Mouse (Mus musculus) heart, adult 2 months (tissue): ENCODE data around the gene Synm. TPM values are rescaled to one million over a fixed set of nuclear protein-coding genes. Genes with fewer than 3 reads are reported as not detected.

ENCODE experiments used
- DNase-seq, 2 experiments: peaks; one replicate each; pipeline ENCODE4 v3.0.0; 2021
- H3K27ac ChIP-seq: fragments of 200-600 bp; 2 replicates; pipeline ENCODE4 v1.8.1; 2022
- H3K27me3 ChIP-seq: fragments of 200-500 bp; 2 replicates; pipeline ENCODE4 v1.6.1; 2012; ENCODE audit warnings: mild to moderate bottlenecking, low read length, inconsistent platforms, mixed read lengths; ENCODE audit not compliant: control insufficient read depth, insufficient read depth
- H3K36me3 ChIP-seq: fragments of 200-500 bp; 2 replicates; pipeline ENCODE4 v1.6.1; 2012; ENCODE audit warnings: low read length, inconsistent platforms; ENCODE audit not compliant: control insufficient read depth, insufficient read depth
- H3K4me1 ChIP-seq: fragments of 200-500 bp; 2 replicates; pipeline ENCODE4 v1.6.1; 2011; ENCODE audit warnings: low read length; ENCODE audit not compliant: control insufficient read depth, insufficient read depth
- H3K4me3 ChIP-seq: fragments of 200-600 bp; 2 replicates; pipeline ENCODE4 v1.8.1; 2022
- H3K79me2 ChIP-seq: fragments of 200-500 bp; replicated peaks from 2 replicates; pipeline ENCODE4 v1.6.1; 2012; ENCODE audit warnings: mild to moderate bottlenecking, inconsistent platforms, low read length, moderate library complexity, mixed read lengths; ENCODE audit not compliant: control insufficient read depth, insufficient read depth
- H3K9ac ChIP-seq: fragments of 200-500 bp; 2 replicates; pipeline ENCODE4 v1.6.1; 2012; ENCODE audit warnings: low read depth, mild to moderate bottlenecking, control low read depth, inconsistent platforms, low read length, mixed read lengths
- CTCF ChIP-seq: fragments of 200-600 bp; IDR thresholded peaks from 2 replicates; pipeline ENCODE4 v1.8.1; 2022; ENCODE audit warnings: antibody characterized with exemption, mild to moderate bottlenecking, moderate library complexity
- EP300 ChIP-seq: fragments of 200-500 bp; IDR thresholded peaks from 2 replicates; pipeline ENCODE4 v1.6.1; 2011; ENCODE audit warnings: low read depth, low read length, control low read depth; ENCODE audit not compliant: insufficient read depth
- POLR2A ChIP-seq: fragments of 200-500 bp; IDR thresholded peaks from 2 replicates; pipeline ENCODE4 v1.6.1; 2011; ENCODE audit warnings: mild to moderate bottlenecking, low read depth, low read length, control low read depth; ENCODE audit not compliant: insufficient read depth
- WGBS: fragments of 180-500 bp; shearing (Covaris S2); methylation state at CpG from one replicate; pipeline ENCODE4 v1.1.7; 2018; 5-methylcytosine and 5-hydroxymethylcytosine counted together
- intact Hi-C: fragments of 180-260 bp; cut with DNase I; formaldehyde crosslinking; loops from one replicate; pipeline ENCODE4 v1.15.1; 2025
- polyA plus RNA-seq: library from polyadenylated mRNA; depleted of rRNA; stranded (reverse); fragments of >200 nt; gene quantifications from 2 replicates; pipeline ENCODE4 v1.2.3, GENCODE M21; 2012
- total RNA-seq, 2 experiments: library from RNA; stranded (reverse); gene quantifications; 2 replicates each; pipeline ENCODE4 v1.2.3; 2021

Gene Synm
- total and polyA plus RNA-seq, 3 experiments = 2.6 to 8.3 (median 8.3) TPM

GRCm38 (mm10) chr7:67798476-67798875, 38.9 kb upstream of the Synm start:
- Histone ChIP-seq H3K4me1 (no peaks in the 10 kb centered on the region), H3K27ac (no peak overlapping the region), H3K79me2 (no peaks in the 10 kb centered on the region), H3K27me3 (no peaks in the 10 kb centered on the region), H3K9ac (no peak overlapping the region), H3K4me3 (no peak overlapping the region), H3K36me3 (no peaks in the 10 kb centered on the region)
- 82% methylated on average over 4 of the region's 4 CpGs for WGBS
- intact Hi-C loops = no loop called here
- no peak for DNase-seq
- TF ChIP-seq EP300 = no peak
- no peak for TF ChIP-seq CTCF
- TF ChIP-seq POLR2A = no peak

- 23% methylated on average over 8 of the region's 8 CpGs for WGBS
- no peak overlapping the region for H3K27ac ChIP-seq
- H3K4me1 ChIP-seq = no peaks in the 10 kb centered on the region
- no peak for TF ChIP-seq POLR2A
- TF ChIP-seq CTCF = no peak
- no peak for TF ChIP-seq EP300
- H3K36me3 ChIP-seq = no peaks in the 10 kb centered on the region
- no peak overlapping the region for H3K9ac ChIP-seq
- no peak for DNase-seq
- no peak overlapping the region for H3K4me3 ChIP-seq
- H3K79me2 ChIP-seq = no peaks in the 10 kb centered on the region
- no peaks in the 10 kb centered on the region for H3K27me3 ChIP-seq
- intact Hi-C loops = no loop called here
These were observed 37.5 kb upstream of the Synm start for GRCm38 (mm10) chr7:67797065-67797464.

GRCm38 (mm10) chr7:67793449-67793848, 33.9 kb upstream of the Synm start:
- DNase-seq = no peak
- no peaks in the 10 kb centered on the region for H3K79me2 ChIP-seq
- H3K27ac ChIP-seq = no peak overlapping the region
- no peak for TF ChIP-seq POLR2A
- TF ChIP-seq CTCF = no peak
- TF ChIP-seq EP300 = no peak
- H3K4me1 ChIP-seq = peaks cover 2% of the 10 kb centered on the region; the same call in 1 of the 2 replicates
- H3K36me3 ChIP-seq = no peaks in the 10 kb centered on the region
- intact Hi-C loops = no loop called here
- no peak overlapping the region for H3K4me3 ChIP-seq
- H3K9ac ChIP-seq = no peak overlapping the region
- no peaks in the 10 kb centered on the region for H3K27me3 ChIP-seq
- 78% methylated on average over 7 of the region's 7 CpGs for WGBS

GRCm38 (mm10) chr7:67791256-67791655, 31.7 kb upstream of the Synm start:
- Histone ChIP-seq H3K27me3 (no peaks in the 10 kb centered on the region), H3K79me2 (no peaks in the 10 kb centered on the region), H3K27ac (no peak overlapping the region), H3K9ac (no peak overlapping the region), H3K4me1 (peaks cover 2% of the 10 kb centered on the region; the same call in 1 of the 2 replicates), H3K4me3 (no peak overlapping the region), H3K36me3 (no peaks in the 10 kb centered on the region)
- WGBS = 57% methylated on average over 7 of the region's 7 CpGs
- DNase-seq = no peak
- intact Hi-C loops = no loop called here
- no peak for TF ChIP-seq EP300
- no peak for TF ChIP-seq CTCF
- no peak for TF ChIP-seq POLR2A

GRCm38 (mm10) chr7:67788713-67789112, 29.2 kb upstream of the Synm start:
- intact Hi-C loops = loop anchor here (1.0 to 5.0 kb wide), 4 partner anchors 174 to 569 kb away; no protein-coding TSS in a partner anchor
- TF ChIP-seq EP300 (peak; percentile 73), CTCF (peak; percentile 94), POLR2A (no peak)
- Histone ChIP-seq H3K9ac (no peak overlapping the region), H3K4me1 (peaks cover 2% of the 10 kb centered on the region; the same call in 1 of the 2 replicates), H3K36me3 (no peaks in the 10 kb centered on the region), H3K27me3 (no peaks in the 10 kb centered on the region), H3K79me2 (no peaks in the 10 kb centered on the region), H3K27ac (no peak overlapping the region), H3K4me3 (no peak overlapping the region)
- WGBS = 15% methylated on average over 10 of the region's 10 CpGs
- peak; percentile 52 to 59 for DNase-seq

- TF ChIP-seq CTCF (no peak), EP300 (no peak), POLR2A (no peak)
- WGBS = 71% methylated on average over 2 of the region's 2 CpGs
- Histone ChIP-seq H3K27ac (no peak overlapping the region), H3K79me2 (no peaks in the 10 kb centered on the region), H3K4me3 (no peak overlapping the region), H3K27me3 (no peaks in the 10 kb centered on the region), H3K4me1 (peaks cover 2% of the 10 kb centered on the region; the same call in 1 of the 2 replicates), H3K9ac (no peak overlapping the region), H3K36me3 (no peaks in the 10 kb centered on the region)
- intact Hi-C loops = loop anchor here (1.0 to 5.0 kb wide), 4 partner anchors 175 to 569 kb away; no protein-coding TSS in a partner anchor
- DNase-seq = no peak
These were observed 28.3 kb upstream of the Synm start for GRCm38 (mm10) chr7:67787861-67788260.
